Mouse (Mus musculus) gastrocnemius, postnatal 10 days (tissue): Measurements from ENCODE around the gene Slc2a4. TPM values are rescaled to one million over a fixed set of nuclear protein-coding genes. Genes with fewer than 3 reads are reported as not detected.
"Not testable (repeated sequence)": the region's sequence is repeated elsewhere in the genome, so short reads cannot be mapped to it uniquely, and the experiment has no call there.

Source experiments
- DNase-seq: peaks from one replicate; pipeline ENCODE4 v3.0.0; 2021; ENCODE audit warnings: mixed read lengths
- total RNA-seq, 2 experiments: library from RNA; stranded (reverse); gene quantifications; 2 replicates each; pipeline ENCODE4 v1.2.3; 2021

Slc2a4 gene
- total RNA-seq, 2 experiments from 2014 or later, result 128 to 165 TPM

DNA sequence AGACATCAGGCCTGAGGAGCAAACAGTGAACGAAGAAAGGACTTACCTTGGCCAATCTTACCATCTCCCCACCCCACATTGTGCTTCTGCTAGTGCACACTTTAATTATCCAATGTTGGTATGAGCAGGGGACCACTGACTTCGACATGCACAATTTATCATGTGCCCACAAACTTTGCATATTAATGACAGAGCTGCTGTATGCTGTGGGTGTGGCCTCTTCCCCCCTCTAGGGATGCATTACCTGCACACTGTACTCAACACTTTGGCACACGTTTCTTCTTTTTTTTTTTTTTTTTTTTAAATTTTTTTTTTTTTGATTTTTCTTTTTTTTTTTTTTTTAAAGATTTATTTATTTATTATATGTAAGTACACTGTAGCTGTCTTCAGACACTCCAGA is 22.8 kb upstream of the Slc2a4 start:
- DNase-seq, result no peak

- no peak for DNase-seq
Observed at GRCm38 (mm10) chr11:69970222-69970621, 22.2 kb upstream of the Slc2a4 start.

GRCm38 (mm10) chr11:69968793-69969192 is 20.8 kb upstream of the Slc2a4 start:
- no peak for DNase-seq

GRCm38 (mm10) chr11:69966860-69967517 is 19.0 kb upstream of the Slc2a4 start:
- DNase-seq, result no peak

DNA sequence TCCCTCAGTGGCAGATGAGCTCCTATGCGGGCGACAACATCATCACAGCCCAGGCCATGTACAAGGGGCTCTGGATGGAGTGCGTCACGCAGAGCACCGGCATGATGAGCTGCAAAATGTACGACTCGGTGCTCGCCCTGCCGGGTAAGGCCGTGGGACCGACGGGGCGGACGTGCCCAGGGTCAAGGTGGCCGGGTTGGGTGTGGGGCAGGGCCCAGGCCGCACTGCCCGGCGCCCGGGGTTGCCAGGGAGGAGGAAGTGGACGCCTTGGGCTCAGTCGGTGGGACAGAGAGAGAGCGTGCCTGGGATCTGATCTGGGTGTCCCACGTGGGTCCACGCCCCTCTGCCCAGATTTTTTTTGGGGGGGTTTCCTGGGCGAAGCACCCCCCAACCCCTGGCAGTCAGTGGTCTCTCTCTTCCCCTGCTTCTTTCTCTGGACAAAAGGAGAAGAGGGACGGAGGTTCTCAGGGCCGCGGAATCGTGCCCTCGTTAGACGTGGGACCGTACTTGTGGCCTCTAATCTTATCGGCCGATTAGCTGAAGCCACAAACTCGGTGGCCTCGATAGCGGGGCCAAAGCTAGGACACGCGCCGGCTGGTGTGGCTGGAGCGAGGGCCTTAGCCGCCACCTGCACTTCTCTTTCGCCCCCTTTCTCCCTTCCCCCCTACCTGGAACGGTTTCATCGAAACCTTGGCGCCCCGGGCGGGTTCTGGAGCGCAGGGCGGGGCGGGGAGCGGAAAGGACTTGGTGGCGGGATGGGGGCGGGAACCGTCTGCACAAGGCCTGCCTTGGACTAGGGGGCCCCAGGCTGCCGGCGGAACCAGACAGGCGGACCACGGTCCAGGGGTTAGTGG is 18.2 kb upstream of the Slc2a4 start:
- peak; percentile 42 for DNase-seq

- no peak for DNase-seq
Observed at GRCm38 (mm10) chr11:69965271-69966005, 17.4 kb upstream of the Slc2a4 start.

GRCm38 (mm10) chr11:69964650-69965270 is 16.8 kb upstream of the Slc2a4 start, which contains the start of gene Cldn7:
Gene Cldn7 (plus strand): TSS chr11:69964779.
- DNase-seq, result no peak

GRCm38 (mm10) chr11:69961841-69962240 is 13.9 kb upstream of the Slc2a4 start:
- no peak for DNase-seq

DNA sequence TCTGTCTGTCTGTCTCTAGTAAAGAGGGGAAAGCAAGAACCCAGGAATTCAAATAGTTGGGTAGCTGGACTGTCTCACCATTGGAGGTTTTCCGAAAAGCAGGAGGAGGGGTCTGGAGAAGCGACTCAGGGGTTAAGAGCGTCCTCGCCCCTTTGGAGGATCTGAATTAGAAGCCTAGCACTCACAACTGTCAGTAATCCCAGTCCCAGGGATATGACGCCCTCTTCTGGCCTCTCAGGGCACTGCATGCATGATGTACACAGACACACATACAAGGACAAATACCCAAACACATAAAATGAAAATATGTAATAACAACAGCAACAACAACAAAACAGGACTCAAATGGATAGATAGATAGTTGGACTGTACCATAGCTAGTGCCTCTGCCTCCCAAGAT is 12.6 kb upstream of the Slc2a4 start:
- DNase-seq, result no peak

GRCm38 (mm10) chr11:69956218-69956617 is 8.2 kb upstream of the Slc2a4 start:
- no peak for DNase-seq

DNA sequence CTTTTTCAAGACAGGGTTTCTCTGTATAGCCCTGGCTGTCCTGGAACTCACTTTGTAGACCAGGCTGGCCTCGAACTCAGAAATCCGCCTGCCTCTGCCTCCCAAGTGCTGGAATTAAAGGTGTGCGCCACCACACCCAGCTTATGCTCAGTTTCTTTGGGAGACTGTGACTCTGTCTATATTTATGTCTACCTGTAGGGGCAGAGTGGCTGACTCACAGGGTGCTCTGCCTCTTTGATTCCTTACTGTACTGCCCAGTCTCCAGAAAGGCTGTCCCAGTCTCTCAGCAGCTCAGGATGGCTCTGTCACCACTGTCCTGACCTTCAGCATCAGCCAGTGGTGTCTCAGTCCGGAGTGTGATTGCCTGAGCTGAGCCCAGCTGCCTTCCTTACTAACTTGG is 7.6 kb upstream of the Slc2a4 start:
- not testable (repeated sequence) for DNase-seq

GRCm38 (mm10) chr11:69953267-69953915 is 5.4 kb upstream of the Slc2a4 start:
- DNase-seq, result no peak

DNA sequence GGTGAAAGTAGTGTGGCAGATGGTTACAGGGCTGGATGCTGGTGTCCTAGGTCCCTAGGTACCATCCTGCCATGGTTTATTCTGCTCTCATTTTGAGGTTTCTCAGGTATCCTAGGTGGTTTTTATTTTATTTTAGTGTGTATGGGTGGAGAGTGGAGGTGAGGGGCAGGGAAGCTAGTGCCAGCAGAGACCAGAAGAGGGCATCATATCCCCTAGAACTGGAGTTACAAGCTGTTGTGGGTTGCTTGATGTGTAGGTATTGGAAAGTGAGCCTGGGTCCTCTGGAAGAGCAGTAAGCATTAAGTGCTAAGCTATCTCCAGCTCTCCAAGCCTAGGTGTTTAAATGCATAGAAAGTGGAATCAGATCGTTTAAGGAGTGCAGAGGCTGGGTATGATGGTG is 4.3 kb upstream of the Slc2a4 start:
- DNase-seq, result no peak

- no peak for DNase-seq
Observed at GRCm38 (mm10) chr11:69950807-69951459, 2.9 kb upstream of the Slc2a4 start.

- DNase-seq, result peak; percentile 89
Observed at GRCm38 (mm10) chr11:69948763-69949150, 769 bp upstream of the Slc2a4 start.

DNA sequence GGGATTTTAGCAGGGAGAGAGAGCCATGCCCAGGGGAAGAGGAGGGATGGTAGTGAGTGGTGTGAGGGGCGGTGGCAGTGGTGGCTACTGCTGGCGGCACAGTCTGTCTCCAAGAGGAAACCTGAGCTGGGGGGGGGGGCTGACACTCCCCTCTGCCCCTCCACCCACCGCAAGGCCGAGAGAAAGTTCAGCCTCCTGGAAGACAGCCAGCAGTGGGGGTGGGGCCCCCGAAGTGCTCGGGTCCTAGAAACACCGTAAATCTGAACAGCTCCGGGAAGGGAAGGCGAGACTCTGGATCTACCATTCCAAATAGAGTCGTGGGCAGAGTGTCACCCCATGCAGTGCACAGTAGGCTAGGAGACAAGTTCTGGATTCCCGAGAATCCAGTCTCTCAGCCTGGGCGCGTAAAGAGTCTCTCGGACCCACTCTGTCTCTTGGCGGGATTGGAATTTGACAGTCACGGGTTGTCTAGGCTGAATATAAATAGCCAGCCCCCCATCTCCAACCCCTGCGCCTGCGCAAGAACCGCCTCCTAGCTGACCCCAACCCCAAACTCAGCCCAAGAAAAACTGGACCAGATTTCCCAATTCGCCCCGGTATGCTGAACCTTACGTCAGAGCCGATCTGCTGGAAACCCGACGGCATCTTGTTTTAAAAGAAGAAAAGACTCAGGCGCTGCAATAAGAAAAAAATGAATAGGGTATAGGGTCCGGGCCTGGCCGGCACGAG is 487 bp downstream of the Slc2a4 start:
- peak; percentile 78 for DNase-seq

DNA sequence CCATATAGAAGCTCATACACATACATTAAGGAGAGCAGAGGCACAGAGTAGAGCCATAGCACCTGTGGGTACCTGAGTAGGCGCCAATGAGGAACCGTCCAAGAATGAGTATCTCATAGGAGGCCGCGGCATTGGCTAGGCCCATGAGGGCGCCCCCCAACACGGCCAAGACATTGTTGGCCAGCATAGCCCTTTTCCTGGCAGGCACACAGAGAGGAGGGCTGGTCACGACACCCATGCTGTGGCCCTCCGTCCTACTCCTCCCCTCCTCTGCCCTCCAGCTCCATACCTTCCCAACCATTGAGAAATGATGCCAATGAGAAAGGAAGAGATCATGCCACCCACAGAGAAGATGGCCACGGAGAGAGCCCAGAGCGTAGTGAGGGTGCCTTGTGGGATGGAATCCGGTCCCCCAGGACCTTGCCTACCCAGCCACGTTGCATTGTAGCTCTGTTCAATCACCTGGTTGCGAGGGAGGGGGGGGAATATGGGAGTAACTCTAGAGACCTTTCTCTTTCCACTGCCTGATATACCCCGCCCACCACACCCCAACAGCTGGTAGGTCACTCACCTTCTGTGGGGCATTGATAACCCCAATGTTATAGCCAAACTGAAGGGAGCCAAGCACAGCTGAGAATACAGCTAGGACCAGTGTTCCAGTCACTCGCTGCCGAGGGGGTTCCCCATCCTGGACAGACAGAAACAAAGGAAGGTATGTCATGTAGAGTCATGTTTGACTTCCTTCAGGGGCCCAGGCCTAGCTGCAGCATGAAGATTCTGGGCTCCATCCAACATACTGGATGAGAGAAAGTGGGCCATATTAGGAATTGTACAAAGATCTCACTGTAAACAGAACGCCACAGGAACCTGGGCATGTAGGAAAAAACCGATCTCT is 1.7 kb downstream of the Slc2a4 start:
- no peak for DNase-seq

- no peak for DNase-seq
Observed at GRCm38 (mm10) chr11:69945216-69945615, 2.8 kb downstream of the Slc2a4 start.

- no peak for DNase-seq
Observed at GRCm38 (mm10) chr11:69940962-69941361, 7.0 kb downstream of the Slc2a4 start.

DNA sequence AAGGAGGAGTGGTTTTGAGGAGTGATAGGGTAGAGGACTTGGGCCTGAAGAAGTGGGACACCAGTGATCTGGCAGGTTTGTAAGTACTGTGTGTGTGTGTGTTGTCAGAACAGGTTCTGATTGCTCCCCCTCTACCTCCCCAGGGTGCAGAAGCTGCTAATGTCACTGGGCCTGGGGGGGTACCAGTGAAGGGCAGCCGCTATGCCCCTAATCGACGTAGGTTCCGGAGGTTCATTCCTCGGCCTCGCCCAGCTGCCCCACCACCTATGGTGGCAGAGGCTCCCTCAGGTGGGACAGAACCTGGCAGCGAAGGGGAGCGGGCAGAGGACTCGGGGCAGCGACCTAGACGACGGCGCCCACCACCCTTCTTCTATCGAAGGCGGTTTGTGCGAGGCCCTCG is 8.3 kb downstream of the Slc2a4 start:
- no peak for DNase-seq
